Mouse (Mus musculus) left cerebral cortex, adult 11 months (tissue): ENCODE measurements around the gene Abcg8.

ENCODE experiments used
- DNase-seq: peaks from one replicate; pipeline ENCODE4 v3.0.0; 2022; ENCODE audit warnings: low spot score

The Abcg8 gene

GRCm38 (mm10) chr17:84675951-84676366 is at the start of gene Abcg8:
Abcg8 (plus strand) TSS chr17:84676302.
- no peak for DNase-seq

- no peak for DNase-seq
These were observed 49.2 kb upstream of the Abcg8 start for GRCm38 (mm10) chr17:84626857-84627305.

DNA sequence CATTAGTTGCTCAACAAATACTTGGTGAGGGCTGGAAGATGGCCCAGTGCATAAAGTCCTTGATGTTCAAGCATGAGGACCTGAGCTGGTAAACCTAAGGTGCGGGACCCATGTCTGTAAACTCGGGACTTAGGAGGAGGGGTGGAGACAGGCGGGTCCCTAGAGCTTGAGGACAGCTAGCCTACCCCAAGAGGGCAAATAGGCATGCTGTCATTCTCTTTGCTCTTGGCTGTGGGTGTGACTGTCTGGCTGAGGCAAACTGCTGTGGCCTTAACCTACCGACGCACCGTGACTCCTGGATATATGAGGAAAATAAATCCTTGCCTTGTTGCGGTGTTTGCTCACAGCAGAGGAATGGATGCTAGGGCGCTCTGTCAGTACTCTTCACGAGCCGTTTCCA is 48.4 kb upstream of the Abcg8 start:
- DNase-seq = no peak

DNA sequence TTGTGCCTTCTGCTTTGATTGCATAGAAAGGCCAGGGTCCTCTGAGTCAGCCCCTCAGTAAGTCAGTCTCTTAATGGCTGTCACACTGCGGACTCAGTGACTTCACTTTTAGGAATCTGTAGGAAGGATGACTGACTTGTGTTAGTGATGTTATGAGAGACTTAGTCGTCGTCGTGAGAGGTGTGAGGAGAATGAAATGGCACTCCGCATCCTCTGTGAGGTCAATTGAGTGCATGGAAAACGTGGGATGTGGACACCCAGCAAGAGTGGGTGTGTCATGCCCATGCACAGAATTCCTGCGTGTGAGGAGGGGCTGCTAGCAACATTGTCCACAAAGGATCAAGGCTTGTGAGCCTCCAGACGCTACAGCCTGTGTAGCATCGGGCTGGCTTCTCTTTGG is 47.5 kb upstream of the Abcg8 start:
- no peak for DNase-seq

DNA sequence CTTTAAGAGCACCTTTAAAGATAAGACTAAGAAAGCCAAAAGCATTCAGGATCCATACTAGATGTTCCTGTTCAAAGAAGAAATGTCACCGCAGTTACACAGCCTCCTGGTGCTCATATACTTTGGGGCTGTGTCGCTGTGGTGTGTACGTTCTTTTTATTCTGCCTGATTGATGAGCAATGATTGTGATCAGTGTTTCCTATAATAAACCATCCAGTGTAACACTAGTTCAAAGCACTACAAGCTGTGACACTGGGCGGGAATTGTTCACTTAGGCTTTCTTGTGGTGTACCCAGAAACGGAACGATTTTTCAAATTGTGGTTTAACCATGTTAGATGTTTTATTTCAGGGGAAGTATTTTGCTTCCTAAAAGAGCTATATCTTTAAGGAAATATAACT is 44.3 kb upstream of the Abcg8 start:
- DNase-seq = no peak

- DNase-seq = no peak
These were observed 42.7 kb upstream of the Abcg8 start for GRCm38 (mm10) chr17:84633443-84633842.

- no peak for DNase-seq
These were observed 39.8 kb upstream of the Abcg8 start for GRCm38 (mm10) chr17:84636328-84636727.

DNA sequence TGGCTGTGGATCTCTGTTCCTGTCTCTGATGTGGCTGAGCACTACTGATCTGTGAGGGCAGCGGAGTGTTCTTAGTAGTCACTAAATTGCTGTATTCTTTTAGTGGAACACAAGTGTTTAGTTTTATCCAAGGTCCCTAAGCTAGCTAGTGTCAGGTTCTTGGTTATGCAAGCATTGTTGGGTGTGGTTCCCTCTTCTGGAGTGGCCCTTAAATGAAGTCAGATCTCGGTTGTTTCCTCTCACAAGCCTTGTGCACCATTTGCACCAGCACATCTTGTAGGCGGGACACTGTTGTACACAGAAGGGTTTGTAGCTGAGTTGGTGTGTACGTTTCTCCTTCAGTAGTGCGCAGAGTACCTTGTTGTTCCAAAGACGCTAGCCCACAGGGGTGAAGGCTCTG is 38.1 kb upstream of the Abcg8 start:
- DNase-seq = no peak

DNA sequence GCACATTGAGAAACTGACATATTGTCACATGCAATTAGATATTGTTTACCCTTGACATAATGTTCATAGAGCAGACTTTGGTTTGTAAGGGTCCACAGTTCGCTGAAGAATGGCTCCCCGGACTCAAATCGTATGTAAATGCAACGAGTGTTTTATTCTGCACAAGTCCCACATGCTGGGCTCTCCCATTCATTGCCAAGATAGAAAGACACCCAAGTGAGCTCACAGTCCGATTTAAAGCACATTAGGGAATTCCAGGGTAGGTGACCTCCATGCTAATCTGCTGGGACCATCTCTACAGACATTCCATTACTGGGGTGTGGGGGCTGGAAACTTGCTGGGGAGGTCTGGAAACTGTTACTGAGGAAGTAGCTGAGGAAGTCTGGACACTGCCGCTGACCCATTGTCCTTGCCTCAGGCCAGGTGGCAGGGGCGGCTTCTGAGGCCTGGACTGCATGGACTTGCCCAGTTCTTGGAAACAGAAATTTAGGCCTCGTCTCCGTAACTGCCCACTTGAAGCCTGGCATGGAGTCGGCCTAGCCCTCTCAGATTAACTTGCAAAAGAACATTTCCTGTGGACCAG is 36.2 kb upstream of the Abcg8 start:
- DNase-seq = no peak

DNA sequence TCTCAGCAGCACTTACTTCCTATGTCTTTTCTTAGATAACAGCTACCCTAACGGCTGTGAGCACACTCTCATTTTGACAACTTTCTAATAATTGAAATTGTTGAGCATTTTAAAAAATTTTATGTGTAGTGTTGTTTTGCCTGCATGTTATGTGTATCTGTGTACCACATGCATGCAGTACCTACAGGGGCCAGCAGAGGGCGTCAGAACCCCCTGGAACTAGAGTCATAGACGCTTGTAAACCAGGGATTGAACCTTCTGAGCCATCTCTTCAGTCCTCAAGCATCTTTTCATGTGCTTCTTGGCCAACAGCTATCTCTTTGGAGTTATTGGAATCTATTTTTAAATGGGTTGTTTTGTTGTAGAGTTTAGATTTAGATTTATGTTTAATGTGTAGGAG is 34.2 kb upstream of the Abcg8 start:
- DNase-seq = no peak

- DNase-seq = no peak
These were observed 33.8 kb upstream of the Abcg8 start for GRCm38 (mm10) chr17:84642324-84642723.

- DNase-seq = no peak
These were observed 31.6 kb upstream of the Abcg8 start for GRCm38 (mm10) chr17:84644292-84645050.

GRCm38 (mm10) chr17:84645119-84645518 is 31.0 kb upstream of the Abcg8 start:
- DNase-seq = no peak

DNA sequence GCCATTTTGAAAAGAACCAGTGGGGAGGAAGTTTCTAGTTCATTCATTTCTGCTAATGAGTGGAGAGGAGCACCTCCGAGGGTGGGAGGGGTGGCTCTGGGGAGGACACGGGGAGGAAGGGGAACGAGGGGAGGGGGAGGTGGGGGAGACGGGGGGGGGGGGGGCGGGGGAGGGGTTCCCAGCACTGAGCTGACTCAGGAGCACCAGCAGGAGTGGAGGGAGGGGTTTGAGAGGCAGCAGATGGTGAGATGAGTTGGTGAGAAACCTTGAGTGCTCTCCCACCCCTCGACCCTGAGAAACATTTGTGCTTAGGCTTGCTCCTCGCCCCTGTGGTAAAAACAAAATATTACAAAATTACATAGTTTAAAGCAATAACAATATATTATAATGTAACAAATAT is 30.2 kb upstream of the Abcg8 start:
- DNase-seq = no peak

- DNase-seq = no peak
These were observed 29.6 kb upstream of the Abcg8 start for GRCm38 (mm10) chr17:84646477-84646876.

DNA sequence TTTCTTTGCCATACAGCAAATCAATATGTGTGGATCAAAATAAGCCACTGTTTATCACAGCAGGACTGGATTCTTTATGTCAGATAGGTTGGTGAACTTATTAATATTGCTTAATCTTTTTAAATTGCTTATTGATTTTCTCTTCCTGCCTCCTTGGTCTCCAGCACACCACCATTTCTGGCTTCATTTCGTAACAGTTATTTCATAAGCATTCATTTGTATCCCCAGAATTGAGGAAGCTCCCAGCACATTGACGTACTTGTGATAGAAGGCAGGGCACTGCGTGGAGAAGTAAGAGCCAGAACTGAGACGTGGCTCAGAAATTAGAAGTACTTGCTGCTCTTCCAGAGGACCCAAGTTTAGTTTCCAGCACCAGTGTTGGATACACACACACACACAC is 28.5 kb upstream of the Abcg8 start:
- no peak for DNase-seq

GRCm38 (mm10) chr17:84650302-84651017 is 25.6 kb upstream of the Abcg8 start:
- no peak for DNase-seq

- DNase-seq = no peak
These were observed 22.6 kb upstream of the Abcg8 start for GRCm38 (mm10) chr17:84653544-84653943.

GRCm38 (mm10) chr17:84656205-84656604 is 19.9 kb upstream of the Abcg8 start:
- no peak for DNase-seq

GRCm38 (mm10) chr17:84656653-84657421 is 19.3 kb upstream of the Abcg8 start:
- no peak for DNase-seq

GRCm38 (mm10) chr17:84657422-84657732 is 18.7 kb upstream of the Abcg8 start:
- no peak for DNase-seq

GRCm38 (mm10) chr17:84657782-84658181 is 18.3 kb upstream of the Abcg8 start:
- no peak for DNase-seq

- DNase-seq = no peak
These were observed 17.9 kb upstream of the Abcg8 start for GRCm38 (mm10) chr17:84658195-84658594.
